In genomic region chr17:28815384-28816004, GRCm38 (mm10) we compare ENCODE assay signal across 21 mouse cellular contexts. TPM values are rescaled to one million over a fixed set of nuclear protein-coding genes. Genes with fewer than 3 reads are reported as not detected.
DNase-seq lines count a peak whose midpoint lies in the region; ATAC-seq lines count a peak whose summit lies in the region.
"Had no signal": no experiment of that assay in that cellular context is flagged by ENCODE, and none has a peak within 500 bp of the region (broad histone marks: within the 10 kb centered on the region; RNA-seq: fewer than 3 reads in every experiment).

No protein-coding gene starts in this region.

- 40% methylated on average over 10 of the region's 10 CpGs for WGBS in heart, embryonic 13.5 days
- WGBS in kidney, embryonic 16.5 days: 51% methylated on average over 10 of the region's 10 CpGs

- H3K9ac ChIP-seq in heart, embryonic 13.5 days: no peak overlapping the region
- no peak overlapping the region for H3K9ac ChIP-seq in kidney, embryonic 16.5 days (replicated peaks; ENCODE audit: low read length)
- H3K9ac ChIP-seq: hindbrain, embryonic 15.5 days; midbrain, embryonic 13.5 days had no signal

- peaks cover 22% of the 10 kb centered on the region for H3K4me1 ChIP-seq in heart, embryonic 13.5 days
- no peaks in the 10 kb centered on the region for H3K4me1 ChIP-seq in kidney, embryonic 16.5 days (ENCODE audit: insufficient read depth, low read length)
- H3K4me1 ChIP-seq: hindbrain, embryonic 15.5 days; limb, embryonic 10.5 days; midbrain, embryonic 13.5 days had no signal

- H3K27ac ChIP-seq in heart, embryonic 13.5 days (replicated peaks): peak overlapping the region; percentile 85
- no peak overlapping the region for H3K27ac ChIP-seq in kidney, embryonic 16.5 days (ENCODE audit: low read length)
- H3K27ac ChIP-seq: hindbrain, embryonic 15.5 days; limb, embryonic 10.5 days; midbrain, embryonic 13.5 days had no signal

- H3K27me3 ChIP-seq in heart, embryonic 13.5 days (replicated peaks): no peaks in the 10 kb centered on the region
- no peaks in the 10 kb centered on the region for H3K27me3 ChIP-seq in kidney, embryonic 16.5 days (ENCODE audit: insufficient read depth, low read length)
- H3K27me3 ChIP-seq: hindbrain, embryonic 15.5 days; midbrain, embryonic 13.5 days had no signal

- H3K9me3 ChIP-seq in heart, embryonic 13.5 days: no peaks in the 10 kb centered on the region
- H3K9me3 ChIP-seq in kidney, embryonic 16.5 days (ENCODE audit: low read length): no peaks in the 10 kb centered on the region
- H3K9me3 ChIP-seq: hindbrain, embryonic 15.5 days; limb, embryonic 10.5 days; midbrain, embryonic 13.5 days had no signal

- H3K4me3 ChIP-seq in heart, embryonic 13.5 days: no peak overlapping the region
- no peak overlapping the region for H3K4me3 ChIP-seq in kidney, embryonic 16.5 days (ENCODE audit: low read length)
- H3K4me3 ChIP-seq: hindbrain, embryonic 15.5 days; limb, embryonic 10.5 days; midbrain, embryonic 13.5 days had no signal

- DNase-seq in heart, adult 9 months (ENCODE audit: low spot score in 2 of 2): no peak
- no peak for DNase-seq in kidney, postnatal 4 days
- peak; percentile 35 for DNase-seq in lung, postnatal 10 days
- no peak for DNase-seq in lung, adult 18-20 months
- DNase-seq: adrenal gland, adult 2 months; cerebellum, adult 11 months; cerebellum, adult 9-11 months; gastrocnemius, postnatal 36 days; lung, postnatal 14 days; thymus, adult 2 months had no signal

- no peak overlapping the region for H3K4me2 ChIP-seq in heart, embryonic 13.5 days
- H3K4me2 ChIP-seq in kidney, embryonic 16.5 days (replicated peaks; ENCODE audit: low read depth, low read length): no peak overlapping the region
- H3K4me2 ChIP-seq: hindbrain, embryonic 15.5 days; midbrain, embryonic 13.5 days had no signal

- ATAC-seq in heart, embryonic 13.5 days (ENCODE audit: extremely low read depth, insufficient number of reproducible peaks, low FRiP score, low TSS enrichment): peak; percentile 54; the same call in 1 of the 2 replicates
- ATAC-seq in kidney, embryonic 16.5 days (ENCODE audit: low FRiP score, low TSS enrichment): peak; percentile 67; the same call in 1 of the 2 replicates
- no peak for ATAC-seq in frontal cortex, adult (ENCODE audit: low TSS enrichment)
- ATAC-seq: midbrain, embryonic 13.5 days had no signal

- peaks cover 94% of the 10 kb centered on the region for H3K36me3 ChIP-seq in heart, embryonic 13.5 days
- H3K36me3 ChIP-seq in kidney, embryonic 16.5 days (ENCODE audit: insufficient read depth, low read length): peaks cover 78% of the 10 kb centered on the region

RNA-seq across cellular contexts. Expression of gene Brpf3, which starts 14.6 kb away (rescaled TPM):
- polyA plus RNA-seq in heart, embryonic 13.5 days (2015; fragmentation: Nextera tagmentation; extraction: Ambion mirVana): 7.0 and 8.3 TPM in 2 replicates
- polyA plus RNA-seq in kidney, embryonic 16.5 days (2015; fragmentation: Nextera tagmentation; extraction: Ambion mirVana): 9.9 and 11.0 TPM in 2 replicates

RNA-seq across cellular contexts. Expression of gene Pnpla1, which starts 42.7 kb away (rescaled TPM):
- polyA plus RNA-seq in heart, embryonic 13.5 days (2015; fragmentation: Nextera tagmentation; extraction: Ambion mirVana): not detected in 2 replicates
- polyA plus RNA-seq in kidney, embryonic 16.5 days (2015; fragmentation: Nextera tagmentation; extraction: Ambion mirVana): 0.08 TPM in 1 of 2 replicates, not detected in the other
- polyA plus RNA-seq: C2C12; embryonic facial prominence, embryonic 11.5 days; forebrain, embryonic 11.5 days; kidney, embryonic 14.5 days; liver, adult 2 months; midbrain, embryonic 13.5 days had no signal

RNA-seq across cellular contexts. Expression of gene Mapk13, which starts 46.4 kb away (rescaled TPM):
- 4.3 and 7.1 TPM in 2 replicates for polyA plus RNA-seq in heart, embryonic 13.5 days (2015; fragmentation: Nextera tagmentation; extraction: Ambion mirVana)
- 52.5 and 57.2 TPM in 2 replicates for polyA plus RNA-seq in kidney, embryonic 16.5 days (2015; fragmentation: Nextera tagmentation; extraction: Ambion mirVana)
- polyA plus RNA-seq: C2C12 had no signal
